Mouse (Mus musculus): ENCODE measurements at regions not wholly inside any gene's neighbourhood (a gene's known extent, or its start where the extent isn't known, plus 50 kb on each side); places are given as distances from the start of the nearest gene placed in this dataset.

DNA sequence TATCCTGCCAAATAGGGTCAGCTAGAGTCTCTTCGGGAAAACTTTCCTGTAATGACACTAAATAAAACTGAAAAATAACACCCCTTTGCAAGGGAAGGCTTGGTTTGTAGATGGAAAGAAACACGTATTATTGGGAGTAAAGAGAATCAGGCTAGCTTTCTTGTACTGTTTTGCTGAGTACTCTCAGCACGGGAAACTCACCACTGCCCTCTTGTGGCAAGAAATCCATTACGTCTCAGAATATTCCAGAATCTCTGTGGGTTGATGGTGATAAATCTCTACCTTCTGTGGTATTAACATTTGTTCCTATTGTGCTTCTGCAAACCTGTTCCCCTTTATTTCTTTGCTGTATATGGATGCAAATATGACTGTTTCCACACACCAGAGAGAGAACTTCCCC lies 64.8 kb upstream of the Nmur2 start (continued):
- no peak for TF ChIP-seq HCFC1 (IDR thresholded peaks at IDR 0.05; ENCODE audit: low read depth, low read length)
- no peak for TF ChIP-seq UBTF (IDR thresholded peaks at IDR 0.05; ENCODE audit: borderline replicate concordance, insufficient read depth, low read depth, low read length)
- no peak for TF ChIP-seq EP300 (IDR thresholded peaks at IDR 0.05; ENCODE audit: low read depth in 1 of 2, low read length in 2 of 2)
- TF ChIP-seq MEF2A (IDR thresholded peaks at IDR 0.05; ENCODE audit: extremely low read depth, insufficient replicate concordance, low read depth, low read length, poor library complexity, severe bottlenecking), result no peak
- TF ChIP-seq TAL1 (IDR thresholded peaks at IDR 0.05; ENCODE audit: low read length), result no peak
- no peak for TF ChIP-seq CHD2 (IDR thresholded peaks at IDR 0.05; ENCODE audit: low read length)
- 0 out of 2 replicates have a peak, but pooled peaks have one; percentile 17 for TF ChIP-seq BHLHE40 (IDR thresholded peaks at IDR 0.05; ENCODE audit: borderline replicate concordance, low read depth, low read length)
- TF ChIP-seq SMC3 (IDR thresholded peaks at IDR 0.05; ENCODE audit: low read depth, low read length), result peak; percentile 79
- TF ChIP-seq MXI1 (IDR thresholded peaks at IDR 0.05; ENCODE audit: low read depth, low read length), result no peak

DNA sequence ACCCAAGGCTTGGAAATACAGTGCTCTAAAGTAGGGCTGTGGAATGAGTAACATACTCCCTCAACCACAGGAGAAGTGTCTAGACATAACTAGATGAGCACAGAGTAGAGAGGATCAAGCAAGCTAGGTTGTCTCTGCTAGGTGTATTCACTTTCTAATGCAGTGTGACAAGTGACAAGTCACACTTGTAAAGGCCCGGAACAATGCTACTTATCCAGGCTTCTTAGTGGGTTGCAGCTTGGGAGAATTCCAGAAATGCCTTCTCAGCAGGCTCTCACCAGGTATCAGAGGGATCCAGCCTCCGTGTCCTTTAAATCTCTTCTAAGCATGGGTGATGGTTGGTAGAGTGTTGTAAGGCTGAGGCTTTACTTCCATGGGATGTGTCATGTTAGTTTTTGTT lies 52.1 kb upstream of the Nmur2 start:
- Histone ChIP-seq H3K4me1 (ENCODE audit: control insufficient read depth in 1 of 2, insufficient read depth in 2 of 2, low read length in 2 of 2) (no peaks in the 10 kb centered on the region), H3K36me3 (ENCODE audit: control insufficient read depth in 1 of 2, insufficient read depth in 2 of 2, low read length in 2 of 2) (no peaks in the 10 kb centered on the region), H3K79me2 (ENCODE audit: control insufficient read depth, insufficient read depth, low read length, poor library complexity) (no peaks in the 10 kb centered on the region), H3K9ac (ENCODE audit: control insufficient read depth, low read depth, low read length, poor library complexity, severe bottlenecking) (no peak overlapping the region), H3K9me3 (replicated peaks; ENCODE audit: insufficient read depth, low read length) (no peaks in the 10 kb centered on the region), H3K4me3 (ENCODE audit: control insufficient read depth in 1 of 2, insufficient read depth in 1 of 2, low read depth in 2 of 2, low read length in 2 of 2) (no peak overlapping the region), H3K27ac (ENCODE audit: control insufficient read depth, low read depth, low read length) (no peak overlapping the region), H3K27me3 (ENCODE audit: control insufficient read depth in 1 of 2, insufficient read depth in 2 of 2, low read length in 2 of 2) (no peaks in the 10 kb centered on the region)
- TF ChIP-seq TAL1 (IDR thresholded peaks at IDR 0.05; ENCODE audit: low read length), result no peak
- DNase-seq (ENCODE audit: low read depth, low spot score), result no peak
